Mouse (Mus musculus): ENCODE measurements around the gene Pilrb1. TPM values are rescaled to one million over a fixed set of nuclear protein-coding genes. Genes with fewer than 3 reads are reported as not detected.

The Pilrb1 gene
- total and polyA plus RNA-seq, 3 experiments = 4.5 to 12.1 TPM; not detected in 1

GRCm38 (mm10) chr5:137806158-137806557 is 51.7 kb downstream of the Pilrb1 start:
- Histone ChIP-seq H3K27me3 (ENCODE audit: control insufficient read depth in 1 of 2, insufficient read depth in 2 of 2, low read length in 2 of 2) (no peaks in the 10 kb centered on the region), H3K4me1 (ENCODE audit: control insufficient read depth in 1 of 2, insufficient read depth in 2 of 2, low read length in 2 of 2) (peaks cover 0 to 2% of the 10 kb centered on the region in 2 experiments; a peak in 1 of 4 replicates), H3K9ac (ENCODE audit: control insufficient read depth, low read depth, low read length, poor library complexity, severe bottlenecking) (no peak overlapping the region), H3K4me3 (ENCODE audit: control insufficient read depth in 1 of 2, insufficient read depth in 1 of 2, low read depth in 2 of 2, low read length in 2 of 2) (no peak overlapping the region), H3K79me2 (ENCODE audit: control insufficient read depth, insufficient read depth, low read length, poor library complexity) (no peaks in the 10 kb centered on the region), H3K9me3 (replicated peaks; ENCODE audit: insufficient read depth, low read length) (no peaks in the 10 kb centered on the region), H3K27ac (ENCODE audit: control insufficient read depth, low read depth, low read length) (no peak overlapping the region), H3K36me3 (ENCODE audit: control insufficient read depth in 1 of 2, insufficient read depth in 2 of 2, low read length in 2 of 2) (peaks cover 0 to 2% of the 10 kb centered on the region in 2 experiments; a peak in 2 of 4 replicates)
- TF ChIP-seq ZC3H11A (IDR thresholded peaks at IDR 0.05; ENCODE audit: low read depth, low read length) = no peak
- no peak for TF ChIP-seq POLR2AphosphoS2 (IDR thresholded peaks at IDR 0.05; ENCODE audit: low read length)
- TF ChIP-seq USF1 (IDR thresholded peaks at IDR 0.05; ENCODE audit: low read depth, low read length) = no peak
- no peak for TF ChIP-seq ETS1 (IDR thresholded peaks at IDR 0.05; ENCODE audit: low read depth, low read length)
- no peak for TF ChIP-seq RAD21 (IDR thresholded peaks at IDR 0.05; ENCODE audit: low read depth, low read length)
- no peak for TF ChIP-seq CTCF (IDR thresholded peaks at IDR 0.05 in 2 of 3, conservative IDR thresholded peaks at IDR 0.05 in 1 of 3; ENCODE audit: control insufficient read depth in 1 of 3, insufficient read depth in 1 of 3, low read depth in 2 of 3, low read length in 3 of 3, poor library complexity in 1 of 3, severe bottlenecking in 1 of 3)
- no peak for TF ChIP-seq MYC (IDR thresholded peaks at IDR 0.05; ENCODE audit: low read depth, low read length)
- no peak for TF ChIP-seq MAZ (IDR thresholded peaks at IDR 0.05; ENCODE audit: low read depth, low read length)
- TF ChIP-seq RCOR1 (IDR thresholded peaks at IDR 0.05; ENCODE audit: low read depth, low read length) = no peak
- TF ChIP-seq ELF1 (IDR thresholded peaks at IDR 0.05; ENCODE audit: low read depth, low read length) = no peak
- TF ChIP-seq GATA1 (IDR thresholded peaks at IDR 0.05; ENCODE audit: low read depth, low read length) = no peak
- no peak for TF ChIP-seq TBP (IDR thresholded peaks at IDR 0.05; ENCODE audit: low read depth, low read length)
- no peak for TF ChIP-seq NELFE (IDR thresholded peaks at IDR 0.05; ENCODE audit: low read depth, low read length)
- TF ChIP-seq MAFK (IDR thresholded peaks at IDR 0.05; ENCODE audit: borderline replicate concordance, low read depth, low read length) = no peak
- TF ChIP-seq JUND (IDR thresholded peaks at IDR 0.05; ENCODE audit: low read depth, low read length) = no peak
- TF ChIP-seq SIN3A (IDR thresholded peaks at IDR 0.05; ENCODE audit: low read length) = no peak
- TF ChIP-seq TCF12 (IDR thresholded peaks at IDR 0.05; ENCODE audit: low read depth, low read length) = no peak
- TF ChIP-seq CHD2 (IDR thresholded peaks at IDR 0.05; ENCODE audit: low read length) = no peak
- TF ChIP-seq KAT2A (conservative IDR thresholded peaks at IDR 0.05; ENCODE audit: low read depth, low read length) = no peak
- DNase-seq (ENCODE audit: low read depth, low spot score) = no peak

Other genes with a start within 250 kb of the Pilrb1 start
- 0.07 and 0.23 TPM in 2 replicates for gene Pcolce, start 244.3 kb downstream of the Pilrb1 start, total RNA-seq (2012; rRNA removed)
- gene Pcolce, start 244.3 kb downstream of the Pilrb1 start, polyA plus RNA-seq (2012; ENCODE audit: insufficient read depth in 1 of 2, insufficient read length in 2 of 2, low read depth in 1 of 2, low replicate concordance in 2 of 2, missing spikeins in 1 of 2) = under 1 TPM in 1 of 2 experiments, not detected in 1; 0.77 TPM
- 0.13 and 0.42 TPM in 2 replicates for gene Fbxo24, start 229.1 kb downstream of the Pilrb1 start, total RNA-seq (2012; rRNA removed)
- under 1 TPM in 1 of 2 experiments, not detected in 1; 0.46 TPM for gene Fbxo24, start 229.1 kb downstream of the Pilrb1 start, polyA plus RNA-seq (2012; ENCODE audit: insufficient read depth in 1 of 2, insufficient read length in 2 of 2, low read depth in 1 of 2, low replicate concordance in 2 of 2, missing spikeins in 1 of 2)
- 9.1 and 9.7 TPM in 2 replicates for gene Lrch4, start 229.0 kb downstream of the Pilrb1 start, total RNA-seq (2012; rRNA removed)
- gene Lrch4, start 229.0 kb downstream of the Pilrb1 start, polyA plus RNA-seq (2012; ENCODE audit: insufficient read depth in 1 of 2, insufficient read length in 2 of 2, low read depth in 1 of 2, low replicate concordance in 2 of 2, missing spikeins in 1 of 2) = 100 to 1,000 TPM in 1 of 2 experiments, 10 to 100 TPM in 1; 47.0 to 239 TPM
- 2.4 and 2.5 TPM in 2 replicates for gene Gm20605, start 228.9 kb downstream of the Pilrb1 start, total RNA-seq (2012; rRNA removed)
- 10 to 100 TPM in 1 of 2 experiments, not detected in 1; 12.7 TPM for gene Gm20605, start 228.9 kb downstream of the Pilrb1 start, polyA plus RNA-seq (2012; ENCODE audit: insufficient read depth in 1 of 2, insufficient read length in 2 of 2, low read depth in 1 of 2, low replicate concordance in 2 of 2, missing spikeins in 1 of 2)
- gene Sap25, start 216.8 kb downstream of the Pilrb1 start, total RNA-seq (2012; rRNA removed) = 1.9 and 3.0 TPM in 2 replicates
- gene Sap25, start 216.8 kb downstream of the Pilrb1 start, polyA plus RNA-seq (2012; ENCODE audit: insufficient read depth in 1 of 2, insufficient read length in 2 of 2, low read depth in 1 of 2, low replicate concordance in 2 of 2, missing spikeins in 1 of 2) = 10 to 100 TPM in 1 of 2 experiments, not detected in 1; 22.7 TPM
- gene Irs3, start 212.4 kb downstream of the Pilrb1 start, total RNA-seq (2012; rRNA removed) = 0.10 TPM in 1 of 2 replicates, not detected in the other
- not detected for gene Irs3, start 212.4 kb downstream of the Pilrb1 start, polyA plus RNA-seq (2012; ENCODE audit: insufficient read depth in 1 of 2, insufficient read length in 2 of 2, low read depth in 1 of 2, low replicate concordance in 2 of 2, missing spikeins in 1 of 2)
- 18.7 and 30.0 TPM in 2 replicates for gene Agfg2, start 173.4 kb downstream of the Pilrb1 start, total RNA-seq (2012; rRNA removed)
- gene Agfg2, start 173.4 kb downstream of the Pilrb1 start, polyA plus RNA-seq (2012; ENCODE audit: insufficient read depth in 1 of 2, insufficient read length in 2 of 2, low read depth in 1 of 2, low replicate concordance in 2 of 2, missing spikeins in 1 of 2) = 10 to 100 TPM in 1 of 2 experiments, not detected in 1; 38.9 TPM
- 0.39 and 0.42 TPM in 2 replicates for gene Nyap1, start 116.5 kb downstream of the Pilrb1 start, total RNA-seq (2012; rRNA removed)
- gene Nyap1, start 116.5 kb downstream of the Pilrb1 start, polyA plus RNA-seq (2012; ENCODE audit: insufficient read depth in 1 of 2, insufficient read length in 2 of 2, low read depth in 1 of 2, low replicate concordance in 2 of 2, missing spikeins in 1 of 2) = 1 to 10 TPM in 1 of 2 experiments, not detected in 1; 1.1 TPM
- 52.7 and 58.3 TPM in 2 replicates for gene Tsc22d4, start 112.4 kb downstream of the Pilrb1 start, total RNA-seq (2012; rRNA removed)
- 100 to 1,000 TPM in 1 of 2 experiments, not detected in 1; 203 TPM for gene Tsc22d4, start 112.4 kb downstream of the Pilrb1 start, polyA plus RNA-seq (2012; ENCODE audit: insufficient read depth in 1 of 2, insufficient read length in 2 of 2, low read depth in 1 of 2, low replicate concordance in 2 of 2, missing spikeins in 1 of 2)
- gene Ppp1r35, start 79.3 kb downstream of the Pilrb1 start, total RNA-seq (2012; rRNA removed) = 35.0 and 35.8 TPM in 2 replicates
- 10 to 100 TPM in 1 of 2 experiments, not detected in 1; 46.2 TPM for gene Ppp1r35, start 79.3 kb downstream of the Pilrb1 start, polyA plus RNA-seq (2012; ENCODE audit: insufficient read depth in 1 of 2, insufficient read length in 2 of 2, low read depth in 1 of 2, low replicate concordance in 2 of 2, missing spikeins in 1 of 2)
- gene Mepce, start 70.5 kb downstream of the Pilrb1 start, total RNA-seq (2012; rRNA removed) = 49.1 and 58.7 TPM in 2 replicates
- 10 to 100 TPM in 1 of 2 experiments, not detected in 1; 74.2 TPM for gene Mepce, start 70.5 kb downstream of the Pilrb1 start, polyA plus RNA-seq (2012; ENCODE audit: insufficient read depth in 1 of 2, insufficient read length in 2 of 2, low read depth in 1 of 2, low replicate concordance in 2 of 2, missing spikeins in 1 of 2)
- gene Zcwpw1, start 70.3 kb downstream of the Pilrb1 start, total RNA-seq (2012; rRNA removed) = 5.6 and 11.1 TPM in 2 replicates
- gene Zcwpw1, start 70.3 kb downstream of the Pilrb1 start, polyA plus RNA-seq (2012; ENCODE audit: insufficient read depth in 1 of 2, insufficient read length in 2 of 2, low read depth in 1 of 2, low replicate concordance in 2 of 2, missing spikeins in 1 of 2) = 10 to 100 TPM in 1 of 2 experiments, not detected in 1; 16.0 TPM
- gene Pilra, start 21.8 kb downstream of the Pilrb1 start, total RNA-seq (2012; rRNA removed) = 0.36 and 1.5 TPM in 2 replicates
- under 1 TPM in 1 of 2 experiments, not detected in 1; 0.89 TPM for gene Pilra, start 21.8 kb downstream of the Pilrb1 start, polyA plus RNA-seq (2012; ENCODE audit: insufficient read depth in 1 of 2, insufficient read length in 2 of 2, low read depth in 1 of 2, low replicate concordance in 2 of 2, missing spikeins in 1 of 2)
- 32.1 and 71.7 TPM in 2 replicates for gene Pilrb2, start 13.7 kb upstream of the Pilrb1 start, total RNA-seq (2012; rRNA removed)
- gene Pilrb2, start 13.7 kb upstream of the Pilrb1 start, polyA plus RNA-seq (2012; ENCODE audit: insufficient read depth in 1 of 2, insufficient read length in 2 of 2, low read depth in 1 of 2, low replicate concordance in 2 of 2, missing spikeins in 1 of 2) = 10 to 100 TPM in 1 of 2 experiments, not detected in 1; 25.9 TPM
- not detected in 2 replicates for gene Cyp3a13, start 63.5 kb upstream of the Pilrb1 start, total RNA-seq (2012; rRNA removed)
- gene Cyp3a13, start 63.5 kb upstream of the Pilrb1 start, polyA plus RNA-seq (2012; ENCODE audit: insufficient read depth in 1 of 2, insufficient read length in 2 of 2, low read depth in 1 of 2, low replicate concordance in 2 of 2, missing spikeins in 1 of 2) = not detected
- gene Gjc3, start 105.0 kb upstream of the Pilrb1 start, total RNA-seq (2012; rRNA removed) = not detected in 2 replicates
- gene Gjc3, start 105.0 kb upstream of the Pilrb1 start, polyA plus RNA-seq (2012; ENCODE audit: insufficient read depth in 1 of 2, insufficient read length in 2 of 2, low read depth in 1 of 2, low replicate concordance in 2 of 2, missing spikeins in 1 of 2) = not detected
- gene Azgp1, start 123.4 kb upstream of the Pilrb1 start, total RNA-seq (2012; rRNA removed) = not detected in 2 replicates
- gene Azgp1, start 123.4 kb upstream of the Pilrb1 start, polyA plus RNA-seq (2012; ENCODE audit: insufficient read depth in 1 of 2, insufficient read length in 2 of 2, low read depth in 1 of 2, low replicate concordance in 2 of 2, missing spikeins in 1 of 2) = not detected
- gene Smok3a, start 163.2 kb upstream of the Pilrb1 start, total RNA-seq (2012; rRNA removed) = not detected in 2 replicates
- gene Smok3a, start 163.2 kb upstream of the Pilrb1 start, polyA plus RNA-seq (2012; ENCODE audit: insufficient read depth in 1 of 2, insufficient read length in 2 of 2, low read depth in 1 of 2, low replicate concordance in 2 of 2, missing spikeins in 1 of 2) = not detected
- not detected in 2 replicates for gene Smok3b, start 163.3 kb upstream of the Pilrb1 start, total RNA-seq (2012; rRNA removed)
- gene Smok3b, start 163.3 kb upstream of the Pilrb1 start, polyA plus RNA-seq (2012; ENCODE audit: insufficient read depth in 1 of 2, insufficient read length in 2 of 2, low read depth in 1 of 2, low replicate concordance in 2 of 2, missing spikeins in 1 of 2) = not detected
- not detected in 2 replicates for gene Smok3c, start 195.1 kb upstream of the Pilrb1 start, total RNA-seq (2012; rRNA removed)
- not detected for gene Smok3c, start 195.1 kb upstream of the Pilrb1 start, polyA plus RNA-seq (2012; ENCODE audit: insufficient read depth in 1 of 2, insufficient read length in 2 of 2, low read depth in 1 of 2, low replicate concordance in 2 of 2, missing spikeins in 1 of 2)
- 11.5 and 13.4 TPM in 2 replicates for gene Zkscan1, start 227.0 kb upstream of the Pilrb1 start, total RNA-seq (2012; rRNA removed)
- 10 to 100 TPM; 10.6 to 51.7 TPM for gene Zkscan1, start 227.0 kb upstream of the Pilrb1 start, polyA plus RNA-seq (2012; ENCODE audit: insufficient read depth in 1 of 2, insufficient read length in 2 of 2, low read depth in 1 of 2, low replicate concordance in 2 of 2, missing spikeins in 1 of 2)